Mouse (Mus musculus): ENCODE measurements around the gene Ncapd3. TPM values are rescaled to one million over a fixed set of nuclear protein-coding genes. Genes with fewer than 3 reads are reported as not detected.

The Ncapd3 gene
- polyA plus RNA-seq, 1 experiment from 2014 or later = 9.0 TPM

- no peaks in the 10 kb centered on the region for H3K4me1 ChIP-seq (replicated peaks; ENCODE audit: control insufficient read depth, insufficient read depth, low read length)
- H3K4me3 ChIP-seq (ENCODE audit: low read depth, low read length) = no peak overlapping the region
- H3K4me2 ChIP-seq (replicated peaks; ENCODE audit: low read depth) = no peak overlapping the region
- H3K36me3 ChIP-seq (ENCODE audit: control insufficient read depth, insufficient read depth) = no peaks in the 10 kb centered on the region
- H3K9ac ChIP-seq (ENCODE audit: low read depth, low read length) = no peak overlapping the region
- WGBS = 76% methylated on average over 3 of the region's 3 CpGs
- no peaks in the 10 kb centered on the region for H3K27me3 ChIP-seq (replicated peaks; ENCODE audit: control insufficient read depth, insufficient read depth, low read length)
- no peaks in the 10 kb centered on the region for H3K9me3 ChIP-seq (ENCODE audit: control insufficient read depth)
- H3K27ac ChIP-seq (ENCODE audit: low read depth, low read length) = no peak overlapping the region
- TF ChIP-seq CTCF (IDR thresholded peaks at IDR 0.05; ENCODE audit: low read depth) = no peak
- ATAC-seq = no peak
These were observed 32.9 kb upstream of the Ncapd3 start for GRCm38 (mm10) chr9:26997062-26997461.

- no peak for TF ChIP-seq CTCF (IDR thresholded peaks at IDR 0.05; ENCODE audit: low read depth)
- Histone ChIP-seq H3K4me3 (ENCODE audit: low read depth, low read length) (no peak overlapping the region), H3K27ac (ENCODE audit: low read depth, low read length) (no peak overlapping the region), H3K27me3 (replicated peaks; ENCODE audit: control insufficient read depth, insufficient read depth, low read length) (no peaks in the 10 kb centered on the region), H3K4me2 (replicated peaks; ENCODE audit: low read depth) (no peak overlapping the region), H3K4me1 (replicated peaks; ENCODE audit: control insufficient read depth, insufficient read depth, low read length) (no peaks in the 10 kb centered on the region), H3K9ac (ENCODE audit: low read depth, low read length) (no peak overlapping the region), H3K9me3 (ENCODE audit: control insufficient read depth) (no peaks in the 10 kb centered on the region), H3K36me3 (ENCODE audit: control insufficient read depth, insufficient read depth) (no peaks in the 10 kb centered on the region)
- 89% methylated on average over 2 of the region's 2 CpGs for WGBS
- no peak for ATAC-seq
These were observed 32.5 kb upstream of the Ncapd3 start for GRCm38 (mm10) chr9:26997501-26997900.

- no peak for TF ChIP-seq CTCF (IDR thresholded peaks at IDR 0.05; ENCODE audit: low read depth)
These were observed 31.1 kb upstream of the Ncapd3 start for GRCm38 (mm10) chr9:26998669-26999460.

GRCm38 (mm10) chr9:26999461-27000395, 30.2 kb upstream of the Ncapd3 start, which contains the start of the genes Acad8 and Thyn1:
Acad8 (minus strand) TSS chr9:26999566.
Thyn1 (plus strand) TSS chr9:26999710.
- H3K27ac ChIP-seq (ENCODE audit: low read depth, low read length) = peak within 1 kb of the TSS; percentile 3; the same call in 1 of the 2 replicates
- no peak for TF ChIP-seq CTCF (IDR thresholded peaks at IDR 0.05; ENCODE audit: low read depth)
- no peaks in the 10 kb centered on the region for H3K27me3 ChIP-seq (replicated peaks; ENCODE audit: control insufficient read depth, insufficient read depth, low read length)
- WGBS = under 1% methylated on average over 35 of the region's 35 CpGs
- H3K9ac ChIP-seq (ENCODE audit: low read depth, low read length) = peak within 1 kb of the TSS; percentile 61
- no peaks in the 10 kb centered on the region for H3K9me3 ChIP-seq (ENCODE audit: control insufficient read depth)
- H3K4me1 ChIP-seq (replicated peaks; ENCODE audit: control insufficient read depth, insufficient read depth, low read length) = no peaks in the 10 kb centered on the region
- peak; percentile 99 for ATAC-seq
- peaks cover 13% of the 10 kb centered on the region for H3K36me3 ChIP-seq (ENCODE audit: control insufficient read depth, insufficient read depth)
- H3K4me2 ChIP-seq (replicated peaks; ENCODE audit: low read depth) = peak within 1 kb of the TSS; percentile 70
- peak within 1 kb of the TSS; percentile 65 for H3K4me3 ChIP-seq (ENCODE audit: low read depth, low read length)

More at GRCm38 (mm10) chr9:26998669-26999460, 31.1 kb upstream of the Ncapd3 start:
- peaks cover 6% of the 10 kb centered on the region; the same call in 1 of the 2 replicates for H3K36me3 ChIP-seq (ENCODE audit: control insufficient read depth, insufficient read depth)
- H3K4me3 ChIP-seq (ENCODE audit: low read depth, low read length) = peak overlapping the region; percentile 65
- H3K4me2 ChIP-seq (replicated peaks; ENCODE audit: low read depth) = peak overlapping the region; percentile 70
- H3K4me1 ChIP-seq (replicated peaks; ENCODE audit: control insufficient read depth, insufficient read depth, low read length) = no peaks in the 10 kb centered on the region
- peak; percentile 39 for ATAC-seq
- H3K27ac ChIP-seq (ENCODE audit: low read depth, low read length) = no peak overlapping the region
- H3K9ac ChIP-seq (ENCODE audit: low read depth, low read length) = peak overlapping the region; percentile 61
- 1% methylated on average over 29 of the region's 29 CpGs for WGBS
- no peaks in the 10 kb centered on the region for H3K27me3 ChIP-seq (replicated peaks; ENCODE audit: control insufficient read depth, insufficient read depth, low read length)
- H3K9me3 ChIP-seq (ENCODE audit: control insufficient read depth) = no peaks in the 10 kb centered on the region

- Histone ChIP-seq H3K4me1 (replicated peaks; ENCODE audit: control insufficient read depth, insufficient read depth, low read length) (no peaks in the 10 kb centered on the region), H3K27ac (ENCODE audit: low read depth, low read length) (no peak overlapping the region), H3K27me3 (replicated peaks; ENCODE audit: control insufficient read depth, insufficient read depth, low read length) (no peaks in the 10 kb centered on the region), H3K9ac (ENCODE audit: low read depth, low read length) (no peak overlapping the region), H3K4me2 (replicated peaks; ENCODE audit: low read depth) (no peak overlapping the region), H3K9me3 (ENCODE audit: control insufficient read depth) (no peaks in the 10 kb centered on the region), H3K36me3 (ENCODE audit: control insufficient read depth, insufficient read depth) (peaks cover 65% of the 10 kb centered on the region), H3K4me3 (ENCODE audit: low read depth, low read length) (no peak overlapping the region)
- ATAC-seq = no peak
- 89% methylated on average over 3 of the region's 3 CpGs for WGBS
- TF ChIP-seq CTCF (IDR thresholded peaks at IDR 0.05; ENCODE audit: low read depth) = no peak
These were observed 24.7 kb upstream of the Ncapd3 start for GRCm38 (mm10) chr9:27005231-27005630.

GRCm38 (mm10) chr9:27005933-27006332, 24.0 kb upstream of the Ncapd3 start:
- no peak for TF ChIP-seq CTCF (IDR thresholded peaks at IDR 0.05; ENCODE audit: low read depth)
- no peak overlapping the region for H3K27ac ChIP-seq (ENCODE audit: low read depth, low read length)
- no peaks in the 10 kb centered on the region for H3K27me3 ChIP-seq (replicated peaks; ENCODE audit: control insufficient read depth, insufficient read depth, low read length)
- no peak overlapping the region for H3K9ac ChIP-seq (ENCODE audit: low read depth, low read length)
- ATAC-seq = no peak
- H3K4me1 ChIP-seq (replicated peaks; ENCODE audit: control insufficient read depth, insufficient read depth, low read length) = no peaks in the 10 kb centered on the region
- whole genome bisulfite sequencing = 87% methylated on average over 1 of the region's 1 CpGs
- no peak overlapping the region for H3K4me2 ChIP-seq (replicated peaks; ENCODE audit: low read depth)
- peaks cover 70% of the 10 kb centered on the region for H3K36me3 ChIP-seq (ENCODE audit: control insufficient read depth, insufficient read depth)
- no peaks in the 10 kb centered on the region for H3K9me3 ChIP-seq (ENCODE audit: control insufficient read depth)
- H3K4me3 ChIP-seq (ENCODE audit: low read depth, low read length) = no peak overlapping the region
